Mouse (Mus musculus) c-Kit-positive CD71-positive TER-119-positive erythroid progenitor cells, embryonic 14.5 days (primary cell): ENCODE results near the gene N4bp3.

Source experiments
- DNase-seq: peaks from one replicate; pipeline ENCODE4 v3.0.0-alpha.2; 2013; ENCODE audit warnings: low spot score

The N4bp3 gene

GRCm38 (mm10) chr11:51597553-51597952 is 53.1 kb downstream of the N4bp3 start:
- DNase-seq, result no peak

GRCm38 (mm10) chr11:51595459-51596083 is 55.1 kb downstream of the N4bp3 start:
- no peak for DNase-seq

- DNase-seq, result no peak
These were observed 55.8 kb downstream of the N4bp3 start for GRCm38 (mm10) chr11:51594715-51595350.

GRCm38 (mm10) chr11:51593849-51594248 is 56.8 kb downstream of the N4bp3 start:
- DNase-seq, result no peak

GRCm38 (mm10) chr11:51593368-51593767 is 57.3 kb downstream of the N4bp3 start:
- no peak for DNase-seq
